Mouse (Mus musculus) limb, embryonic 10.5 days (tissue): ENCODE data around the gene Ano9. TPM values are rescaled to one million over a fixed set of nuclear protein-coding genes. Genes with fewer than 3 reads are reported as not detected.

Experiments
- DNase-seq: peaks from one replicate; pipeline ENCODE4 v3.0.0-alpha.2; 2017; ENCODE audit warnings: low spot score
- H3K27ac ChIP-seq: fragments of 300-500 bp; sonication (generic); 2 replicates; pipeline ENCODE4 v1.5.1; 2016; ENCODE audit warnings: mild to moderate bottlenecking
- H3K27me3 ChIP-seq: fragments of 300-500 bp; sonication (generic); 2 replicates; pipeline ENCODE4 v1.6.1; 2016; ENCODE audit warnings: low read depth, mild to moderate bottlenecking; ENCODE audit not compliant: poor library complexity, severe bottlenecking
- H3K36me3 ChIP-seq: fragments of 300-500 bp; sonication (generic); 2 replicates; pipeline ENCODE4 v1.6.1; 2016; ENCODE audit warnings: mild to moderate bottlenecking, moderate library complexity
- H3K4me1 ChIP-seq: fragments of 300-500 bp; sonication (generic); 2 replicates; pipeline ENCODE4 v1.6.1; 2016
- H3K4me3 ChIP-seq: fragments of 300-500 bp; sonication (generic); 2 replicates; pipeline ENCODE4 v1.5.1; 2016; ENCODE audit warnings: mild to moderate bottlenecking, moderate library complexity
- H3K9me3 ChIP-seq: fragments of 300-500 bp; sonication (generic); replicated peaks from 2 replicates; pipeline ENCODE4 v1.6.1; 2016; ENCODE audit warnings: mild to moderate bottlenecking
- WGBS: fragments of 180-500 bp; shearing (Covaris S2); methylation state at CpG from one replicate; pipeline ENCODE4 v1.1.7; 2016; 5-methylcytosine and 5-hydroxymethylcytosine counted together
- polyA plus RNA-seq: library from polyadenylated mRNA; unstranded; fragments of >200 nt; fragmentation: Nextera tagmentation; extraction: Ambion mirVana; gene quantifications from 2 replicates; pipeline ENCODE4 v1.2.1, GENCODE M21; 2016

Gene Ano9
- polyA plus RNA-seq, 1 experiment from 2014 or later = 0.64 TPM

- DNase-seq = peak; percentile 97
- peak overlapping the region; percentile 83 for H3K4me3 ChIP-seq
- under 1% methylated on average over 59 of the region's 59 CpGs for WGBS
- H3K27me3 ChIP-seq = no peaks in the 10 kb centered on the region
- H3K36me3 ChIP-seq = peaks cover 23% of the 10 kb centered on the region
- peaks cover 24% of the 10 kb centered on the region for H3K4me1 ChIP-seq
- H3K27ac ChIP-seq = peak overlapping the region; percentile 91
- H3K9me3 ChIP-seq = no peaks in the 10 kb centered on the region
These were observed 13.6 kb upstream of the Ano9 start for GRCm38 (mm10) chr7:141131024-141131820.

GRCm38 (mm10) chr7:141123517-141123856, 5.9 kb upstream of the Ano9 start:
- Histone ChIP-seq H3K27me3 (peaks cover 2% of the 10 kb centered on the region; the same call in 1 of the 2 replicates), H3K4me3 (peak overlapping the region; percentile 61), H3K36me3 (no peaks in the 10 kb centered on the region), H3K27ac (peak overlapping the region; percentile 92), H3K4me1 (peaks cover 18% of the 10 kb centered on the region), H3K9me3 (no peaks in the 10 kb centered on the region)
- 6% methylated on average over 15 of the region's 15 CpGs for WGBS
- no peak for DNase-seq

- peak; percentile 97 for DNase-seq
- Histone ChIP-seq H3K4me1 (peaks cover 18% of the 10 kb centered on the region), H3K9me3 (no peaks in the 10 kb centered on the region), H3K27ac (peak overlapping the region; percentile 92), H3K4me3 (peak overlapping the region; percentile 61), H3K27me3 (peaks cover 7% of the 10 kb centered on the region), H3K36me3 (no peaks in the 10 kb centered on the region)
- 2% methylated on average over 29 of the region's 29 CpGs for WGBS
These were observed 5.3 kb upstream of the Ano9 start for GRCm38 (mm10) chr7:141122689-141123516.

- DNase-seq = peak; percentile 36
- peak within 1 kb of the TSS; percentile 61 for H3K4me3 ChIP-seq
- H3K36me3 ChIP-seq = no peaks in the 10 kb centered on the region
- peak within 1 kb of the TSS; percentile 92 for H3K27ac ChIP-seq
- H3K27me3 ChIP-seq = peaks cover 14% of the 10 kb centered on the region
- WGBS = 46% methylated on average over 14 of the region's 14 CpGs
- H3K4me1 ChIP-seq = peaks cover 20% of the 10 kb centered on the region
- H3K9me3 ChIP-seq = no peaks in the 10 kb centered on the region
These were observed 4.6 kb upstream of the Ano9 start, which contains the start of gene Ptdss2 for GRCm38 (mm10) chr7:141122245-141122644. Gene Ptdss2, plus strand, starts transcription at chr7:141122382.

DNA sequence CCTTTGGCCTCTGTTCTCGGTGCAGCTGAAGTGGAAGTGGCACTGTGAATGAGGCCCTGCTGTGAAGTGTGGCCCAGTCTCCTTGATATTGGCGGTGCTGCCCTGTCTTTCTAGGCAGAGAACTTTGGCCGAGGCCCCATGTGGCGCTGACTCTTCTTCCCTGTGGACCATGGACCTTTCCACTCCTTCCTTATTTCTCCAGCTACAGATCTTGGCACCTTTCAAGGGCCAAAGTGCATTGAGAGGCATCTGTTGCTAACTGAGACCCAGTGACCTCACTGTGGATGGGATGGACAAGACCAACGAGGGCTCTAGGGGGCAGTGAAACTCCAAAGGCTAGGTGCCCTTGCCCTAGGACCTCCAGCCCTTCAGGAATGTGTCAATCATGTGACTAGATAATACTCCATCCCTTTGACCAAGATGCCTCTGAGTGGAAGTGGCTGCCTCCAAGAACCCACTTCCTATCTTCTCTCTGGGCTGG, 3.5 kb upstream of the Ano9 start:
- peaks cover 20% of the 10 kb centered on the region for H3K4me1 ChIP-seq
- H3K27ac ChIP-seq = no peak overlapping the region
- H3K36me3 ChIP-seq = no peaks in the 10 kb centered on the region
- no peaks in the 10 kb centered on the region for H3K9me3 ChIP-seq
- DNase-seq = no peak
- no peak overlapping the region for H3K4me3 ChIP-seq
- 78% methylated on average over 5 of the region's 5 CpGs for WGBS
- H3K27me3 ChIP-seq = peaks cover 25% of the 10 kb centered on the region

DNA sequence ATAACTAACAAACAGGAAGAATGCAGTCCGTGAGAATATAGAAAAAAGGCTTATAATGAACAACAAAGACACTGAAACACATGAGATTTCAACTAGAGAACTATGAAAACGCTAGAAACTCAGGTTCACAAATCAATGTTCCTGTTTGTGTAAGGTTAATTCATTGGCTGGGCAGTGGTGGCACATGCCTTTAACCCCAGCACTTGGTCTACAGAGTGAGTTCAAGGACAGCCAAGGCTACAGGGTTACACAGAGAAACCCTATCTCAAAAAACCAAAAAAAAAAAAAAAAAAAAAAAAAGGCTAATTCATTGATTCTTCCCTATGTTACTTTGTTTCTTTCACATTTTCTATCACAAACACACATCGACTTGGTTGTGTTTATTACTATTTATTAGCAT, 3.0 kb upstream of the Ano9 start:
- Histone ChIP-seq H3K9me3 (no peaks in the 10 kb centered on the region), H3K4me1 (peaks cover 20% of the 10 kb centered on the region), H3K27ac (no peak overlapping the region), H3K4me3 (no peak overlapping the region), H3K27me3 (peaks cover 29% of the 10 kb centered on the region), H3K36me3 (no peaks in the 10 kb centered on the region)
- WGBS = 88% methylated on average over 3 of the region's 3 CpGs
- no peak for DNase-seq

GRCm38 (mm10) chr7:141119487-141119886, 1.9 kb upstream of the Ano9 start:
- Histone ChIP-seq H3K36me3 (no peaks in the 10 kb centered on the region), H3K4me1 (peaks cover 18% of the 10 kb centered on the region), H3K9me3 (no peaks in the 10 kb centered on the region), H3K4me3 (no peak overlapping the region), H3K27me3 (peaks cover 35% of the 10 kb centered on the region), H3K27ac (no peak overlapping the region)
- 80% methylated on average over 3 of the region's 3 CpGs for WGBS
- DNase-seq = no peak

DNA sequence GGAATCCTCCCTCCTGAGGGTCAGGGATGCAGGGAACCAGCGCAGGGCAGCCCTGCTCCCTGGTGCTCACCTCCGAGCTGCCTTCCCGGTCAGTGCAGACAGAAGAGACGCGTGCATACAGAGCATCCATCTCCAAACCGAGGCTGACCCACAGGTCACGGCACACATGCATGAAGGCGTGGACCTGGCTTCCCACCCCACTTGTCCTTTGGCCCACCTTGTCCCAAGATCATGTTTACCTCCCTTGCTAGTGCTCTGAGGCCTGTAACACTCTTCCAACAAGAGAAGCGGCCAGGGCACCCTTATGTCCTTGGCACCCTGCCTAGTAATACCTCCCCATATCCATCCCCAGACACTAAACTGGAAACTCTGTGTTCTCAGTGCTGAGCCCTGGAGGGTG, 1.7 kb downstream of the Ano9 start:
- no peaks in the 10 kb centered on the region for H3K9me3 ChIP-seq
- H3K36me3 ChIP-seq = no peaks in the 10 kb centered on the region
- peaks cover 2% of the 10 kb centered on the region; the same call in 1 of the 2 replicates for H3K4me1 ChIP-seq
- no peak for DNase-seq
- peaks cover 35% of the 10 kb centered on the region for H3K27me3 ChIP-seq
- no peak overlapping the region for H3K4me3 ChIP-seq
- 88% methylated on average over 9 of the region's 9 CpGs for WGBS
- H3K27ac ChIP-seq = no peak overlapping the region

GRCm38 (mm10) chr7:141103161-141103560, 14.4 kb downstream of the Ano9 start:
- 72% methylated on average over 3 of the region's 3 CpGs for WGBS

GRCm38 (mm10) chr7:141099911-141100691, 17.5 kb downstream of the Ano9 start, which contains the start of gene Sigirr:
Gene Sigirr, minus strand, starts transcription at chr7:141100572.
- 0 out of 2 replicates have a peak within 1 kb of the TSS, but pooled peaks have one; percentile 6 for H3K27ac ChIP-seq
- no peaks in the 10 kb centered on the region for H3K36me3 ChIP-seq
- peak within 1 kb of the TSS; percentile 53 for H3K4me3 ChIP-seq
- H3K4me1 ChIP-seq = peaks cover 22% of the 10 kb centered on the region
- WGBS = 1% methylated on average over 56 of the region's 56 CpGs
- H3K27me3 ChIP-seq = peaks cover 74% of the 10 kb centered on the region
- no peaks in the 10 kb centered on the region for H3K9me3 ChIP-seq
- DNase-seq = peak; percentile 58

More at GRCm38 (mm10) chr7:141103161-141103560, 14.4 kb downstream of the Ano9 start:
- no peaks in the 10 kb centered on the region for H3K9me3 ChIP-seq
- H3K27me3 ChIP-seq = peaks cover 45% of the 10 kb centered on the region
- no peak overlapping the region for H3K4me3 ChIP-seq
- H3K36me3 ChIP-seq = no peaks in the 10 kb centered on the region
- no peak overlapping the region for H3K27ac ChIP-seq
- DNase-seq = no peak
- H3K4me1 ChIP-seq = peaks cover 13% of the 10 kb centered on the region

GRCm38 (mm10) chr7:141097177-141097576, 20.4 kb downstream of the Ano9 start:
- H3K4me1 ChIP-seq = peaks cover 37% of the 10 kb centered on the region
- no peak overlapping the region for H3K27ac ChIP-seq
- H3K4me3 ChIP-seq = no peak overlapping the region
- H3K9me3 ChIP-seq = no peaks in the 10 kb centered on the region
- H3K27me3 ChIP-seq = peaks cover 86% of the 10 kb centered on the region
- WGBS = 82% methylated on average over 5 of the region's 5 CpGs
- H3K36me3 ChIP-seq = no peaks in the 10 kb centered on the region
- DNase-seq = no peak

DNA sequence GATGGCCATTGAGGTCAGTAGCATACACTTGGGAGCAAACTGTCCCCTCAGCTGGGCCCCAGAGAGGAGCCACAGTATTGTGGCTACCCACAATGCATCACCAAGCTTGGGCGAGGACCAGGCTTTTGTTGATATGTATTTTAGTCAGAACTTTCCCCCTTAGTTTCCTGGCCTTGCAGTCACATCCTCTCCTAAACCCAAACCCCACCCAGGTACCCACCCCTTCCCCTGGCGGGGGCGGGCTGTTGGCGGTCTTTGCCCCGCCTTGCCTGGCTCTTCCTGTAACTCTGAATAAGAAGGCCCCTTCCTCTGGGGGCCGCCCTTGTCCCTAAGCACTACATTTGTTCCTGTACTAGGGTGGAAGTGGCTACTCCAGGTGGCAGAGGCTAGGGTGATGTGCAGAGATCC, 21.0 kb downstream of the Ano9 start:
- H3K4me3 ChIP-seq = no peak overlapping the region
- H3K27ac ChIP-seq = 0 out of 2 replicates have a peak overlapping the region, but pooled peaks have one; percentile 20
- H3K36me3 ChIP-seq = no peaks in the 10 kb centered on the region
- no peaks in the 10 kb centered on the region for H3K9me3 ChIP-seq
- peaks cover 42% of the 10 kb centered on the region for H3K4me1 ChIP-seq
- WGBS = 39% methylated on average over 6 of the region's 6 CpGs
- no peak for DNase-seq
- peaks cover 86% of the 10 kb centered on the region for H3K27me3 ChIP-seq
